Mouse (Mus musculus): ENCODE measurements around the gene Gfap. TPM values are rescaled to one million over a fixed set of nuclear protein-coding genes. Genes with fewer than 3 reads are reported as not detected.

Gene Gfap
- not detected for polyA plus RNA-seq (2017; shearing (Covaris generic))

GRCm38 (mm10) chr11:102900763-102901162, at the start of gene Gfap:
Gene Gfap, minus strand, starts transcription at chr11:102900912.

GRCm38 (mm10) chr11:102946265-102946991, 45.7 kb upstream of the Gfap start, which contains the start of gene C1ql1:
Gene C1ql1, minus strand, starts transcription at chr11:102946688.

GRCm38 (mm10) chr11:102924557-102925350, 24.0 kb upstream of the Gfap start, which contains the start of gene Kif18b:
Gene Kif18b, minus strand, starts transcription at chr11:102925124.

GRCm38 (mm10) chr11:102884616-102885219, 16.0 kb downstream of the Gfap start, which contains the start of gene Fam187a:
Gene Fam187a, plus strand, starts transcription at chr11:102885169.

GRCm38 (mm10) chr11:102880585-102881313, 20.0 kb downstream of the Gfap start, which contains the start of the genes Eftud2 and Ccdc103:
Gene Eftud2, minus strand, starts transcription at chr11:102880985.
Gene Ccdc103, plus strand, starts transcription at chr11:102881204.

Other genes starting within 250 kb of the Gfap start
- not detected for gene Meioc, start 237.2 kb downstream of the Gfap start, polyA plus RNA-seq (2017; shearing (Covaris generic))
- gene Ccdc43, start 203.1 kb downstream of the Gfap start, polyA plus RNA-seq (2017; shearing (Covaris generic)) = 40.2 TPM
- gene Adam11, start 139.5 kb downstream of the Gfap start, polyA plus RNA-seq (2017; shearing (Covaris generic)) = not detected
- gene Gjc1, start 81.2 kb downstream of the Gfap start, polyA plus RNA-seq (2017; shearing (Covaris generic)) = not detected
- not detected for gene Higd1b, start 65.1 kb downstream of the Gfap start, polyA plus RNA-seq (2017; shearing (Covaris generic))
- gene Eftud2, start 19.9 kb downstream of the Gfap start, polyA plus RNA-seq (2017; shearing (Covaris generic)) = 182 TPM
- not detected for gene Ccdc103, start 19.7 kb downstream of the Gfap start, polyA plus RNA-seq (2017; shearing (Covaris generic))
- gene Fam187a, start 15.7 kb downstream of the Gfap start, polyA plus RNA-seq (2017; shearing (Covaris generic)) = not detected
- 2.9 TPM for gene Kif18b, start 24.2 kb upstream of the Gfap start, polyA plus RNA-seq (2017; shearing (Covaris generic))
- gene C1ql1, start 45.8 kb upstream of the Gfap start, polyA plus RNA-seq (2017; shearing (Covaris generic)) = not detected
- gene Nmt1, start 127.3 kb upstream of the Gfap start, polyA plus RNA-seq (2017; shearing (Covaris generic)) = 81.2 TPM
- 29.2 TPM for gene Dcakd, start 127.4 kb upstream of the Gfap start, polyA plus RNA-seq (2017; shearing (Covaris generic))
- not detected for gene Plcd3, start 200.7 kb upstream of the Gfap start, polyA plus RNA-seq (2017; shearing (Covaris generic))
- gene Acbd4, start 200.8 kb upstream of the Gfap start, polyA plus RNA-seq (2017; shearing (Covaris generic)) = 54.2 TPM
- 4.2 TPM for gene Hexim1, start 215.3 kb upstream of the Gfap start, polyA plus RNA-seq (2017; shearing (Covaris generic))
- 7.5 TPM for gene Hexim2, start 231.5 kb upstream of the Gfap start, polyA plus RNA-seq (2017; shearing (Covaris generic))

Measured in inflammation-experienced regulatory T-cells, adult 16 weeks (primary cell).